Mouse (Mus musculus) adrenal gland, adult 18-20 months (tissue): ENCODE measurements at regions not wholly inside any gene's neighbourhood (a gene's known extent, or its start where the extent isn't known, plus 50 kb on each side); places are given as distances from the start of the nearest gene placed in this dataset.

Experiments
- DNase-seq, 2 experiments: peaks; one replicate each; pipeline ENCODE4 v3.0.0; 2021 to 2022; ENCODE audit warnings: low spot score in 2 of 2

GRCm38 (mm10) chr4:31679007-31679590 is 284.8 kb upstream of the Map3k7 start:
- DNase-seq = no peak

- no peak for DNase-seq
These were observed 282.9 kb upstream of the Map3k7 start for GRCm38 (mm10) chr4:31680958-31681357.

- no peak for DNase-seq
These were observed 274.8 kb upstream of the Map3k7 start for GRCm38 (mm10) chr4:31689083-31689482.

GRCm38 (mm10) chr4:31697769-31698505 is 266.0 kb upstream of the Map3k7 start:
- no peak for DNase-seq

GRCm38 (mm10) chr4:31698506-31698782 is 265.5 kb upstream of the Map3k7 start:
- DNase-seq = no peak

GRCm38 (mm10) chr4:31699296-31699695 is 264.6 kb upstream of the Map3k7 start:
- no peak for DNase-seq

- DNase-seq = no peak
These were observed 249.7 kb upstream of the Map3k7 start for GRCm38 (mm10) chr4:31714054-31714651.

- DNase-seq = no peak
These were observed 240.4 kb upstream of the Map3k7 start for GRCm38 (mm10) chr4:31723501-31723900.

GRCm38 (mm10) chr4:31724400-31724799 is 239.5 kb upstream of the Map3k7 start:
- no peak for DNase-seq

- no peak for DNase-seq
These were observed 236.3 kb upstream of the Map3k7 start for GRCm38 (mm10) chr4:31727498-31728148.

- no peak for DNase-seq
These were observed 235.8 kb upstream of the Map3k7 start for GRCm38 (mm10) chr4:31728149-31728516.

GRCm38 (mm10) chr4:31743776-31744175 is 220.1 kb upstream of the Map3k7 start:
- no peak for DNase-seq

- no peak for DNase-seq
These were observed 219.5 kb upstream of the Map3k7 start for GRCm38 (mm10) chr4:31744431-31744830.

GRCm38 (mm10) chr4:31753677-31754312 is 210.1 kb upstream of the Map3k7 start:
- DNase-seq = no peak

- no peak for DNase-seq
These were observed 206.8 kb upstream of the Map3k7 start for GRCm38 (mm10) chr4:31757126-31757525.

- DNase-seq = no peak
These were observed 203.8 kb upstream of the Map3k7 start for GRCm38 (mm10) chr4:31760116-31760515.

- DNase-seq = no peak
These were observed 201.7 kb upstream of the Map3k7 start for GRCm38 (mm10) chr4:31762199-31762598.

- no peak for DNase-seq
These were observed 195.8 kb upstream of the Map3k7 start for GRCm38 (mm10) chr4:31768026-31768626.

- no peak for DNase-seq
These were observed 194.6 kb upstream of the Map3k7 start for GRCm38 (mm10) chr4:31769325-31769724.

GRCm38 (mm10) chr4:31786284-31786683 is 177.6 kb upstream of the Map3k7 start:
- DNase-seq = no peak

- DNase-seq = no peak
These were observed 146.2 kb upstream of the Map3k7 start for GRCm38 (mm10) chr4:31817574-31818240.
